Mouse (Mus musculus): Measurements from ENCODE around the gene Fxyd5. TPM values are rescaled to one million over a fixed set of nuclear protein-coding genes. Genes with fewer than 3 reads are reported as not detected.
A peak's percentile ranks its signal among the peaks of the same experiment; 100 is the strongest.

The Fxyd5 gene
- polyA plus RNA-seq, 1 experiment, result 12.5 TPM

DNA sequence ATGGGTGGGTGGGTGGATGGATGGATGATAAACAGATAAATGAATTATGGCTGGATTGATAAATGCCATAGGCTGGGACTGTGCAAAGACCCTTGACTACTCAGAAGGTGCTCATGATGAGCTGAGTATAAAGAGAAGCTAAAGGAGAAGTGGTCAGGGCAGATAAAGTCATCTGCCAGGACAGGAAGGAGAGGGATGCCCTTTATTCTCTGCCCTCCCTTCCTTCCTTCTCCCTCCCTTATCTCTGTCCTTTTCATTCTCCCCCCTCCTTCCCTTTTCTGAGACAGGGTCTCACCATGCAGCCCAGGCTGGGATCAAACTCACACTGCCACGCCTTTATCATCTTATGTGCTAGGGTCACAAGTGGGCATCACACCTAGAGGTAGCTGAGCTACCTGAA is 34.5 kb downstream of the Fxyd5 start:
- no peak for DNase-seq (ENCODE audit: low read depth)
- TF ChIP-seq POLR2A (IDR thresholded peaks at IDR 0.05; ENCODE audit: borderline replicate concordance, extremely low read depth, insufficient read depth, insufficient read length, poor library complexity, severe bottlenecking), result no peak

DNA sequence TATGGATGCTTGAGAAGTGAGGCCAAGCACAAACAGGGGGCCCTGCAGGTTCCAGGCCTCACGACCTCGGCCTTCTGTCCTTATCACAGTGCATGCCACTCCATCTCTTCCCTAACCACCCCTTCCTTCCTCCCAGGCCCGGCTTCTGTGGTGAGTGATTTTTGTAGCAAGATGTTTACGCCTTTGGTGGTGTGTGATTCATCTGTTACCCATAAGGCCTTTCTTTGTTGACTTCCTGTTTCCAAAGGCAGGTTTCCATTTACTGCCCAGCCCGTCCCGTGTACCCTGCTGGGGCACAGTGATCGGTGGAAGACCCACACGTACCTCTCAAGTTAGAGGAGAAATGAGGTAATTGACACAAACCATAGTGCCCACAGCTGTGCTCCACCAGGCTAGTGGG is 39.6 kb downstream of the Fxyd5 start:
- no peak for DNase-seq (ENCODE audit: low read depth)
- no peak for TF ChIP-seq POLR2A (IDR thresholded peaks at IDR 0.05; ENCODE audit: borderline replicate concordance, extremely low read depth, insufficient read depth, insufficient read length, poor library complexity, severe bottlenecking)
- TF ChIP-seq CTCF (IDR thresholded peaks at IDR 0.05; ENCODE audit: borderline replicate concordance, extremely low read depth, insufficient read depth, insufficient read length), result no peak

DNA sequence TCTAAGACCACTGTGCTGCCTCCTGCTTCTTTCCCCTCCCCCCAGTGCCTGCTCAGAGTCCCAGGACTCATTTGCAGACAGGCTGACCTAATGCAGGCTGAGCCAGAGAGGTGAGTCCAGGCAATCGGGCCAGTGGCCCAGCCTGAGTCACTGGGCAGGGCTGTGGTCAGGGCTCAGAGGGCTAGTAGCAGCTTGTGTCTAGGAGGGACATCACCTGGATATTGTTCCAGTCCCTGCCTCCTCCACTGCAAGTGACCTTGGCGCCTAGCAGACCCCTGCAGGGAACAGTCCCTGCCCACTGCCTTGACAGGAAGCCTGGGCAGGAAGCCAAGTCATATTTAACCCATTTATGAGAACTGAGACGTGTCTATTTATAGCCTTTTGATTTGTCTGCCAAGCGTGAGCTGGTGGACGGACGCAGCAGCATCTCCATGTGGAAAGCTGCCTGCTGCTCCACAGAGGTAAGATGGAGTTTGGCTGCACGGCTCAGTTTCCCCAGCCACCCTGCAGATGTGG is 41.7 kb downstream of the Fxyd5 start:
- no peak for TF ChIP-seq POLR2A (IDR thresholded peaks at IDR 0.05; ENCODE audit: borderline replicate concordance, extremely low read depth, insufficient read depth, insufficient read length, poor library complexity, severe bottlenecking)
- no peak for TF ChIP-seq CTCF (IDR thresholded peaks at IDR 0.05; ENCODE audit: borderline replicate concordance, extremely low read depth, insufficient read depth, insufficient read length)
- peak; percentile 64 for DNase-seq (ENCODE audit: low read depth)

DNA sequence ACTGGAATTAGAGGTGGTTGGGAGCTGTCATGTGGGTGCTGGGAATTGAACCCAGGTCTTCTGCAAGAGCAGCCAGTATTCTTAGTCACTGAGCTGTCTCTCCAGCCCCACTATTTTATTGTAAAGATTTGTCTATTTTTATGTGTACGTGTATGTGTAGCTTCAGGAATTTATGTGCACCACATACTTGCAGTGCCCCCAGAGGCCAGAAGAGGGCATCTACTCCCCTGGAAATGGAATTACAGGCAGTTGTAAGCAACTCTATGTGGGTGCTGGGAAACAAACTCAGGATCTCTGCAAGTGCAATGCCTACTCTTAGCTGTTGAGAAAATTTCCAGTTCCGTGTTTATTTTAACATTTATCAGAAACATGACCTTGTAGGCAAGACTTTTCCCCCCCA is 45.8 kb downstream of the Fxyd5 start:
- TF ChIP-seq CTCF (IDR thresholded peaks at IDR 0.05; ENCODE audit: borderline replicate concordance, extremely low read depth, insufficient read depth, insufficient read length) (peak; percentile 14; the same call in 1 of the 2 replicates), POLR2A (IDR thresholded peaks at IDR 0.05; ENCODE audit: borderline replicate concordance, extremely low read depth, insufficient read depth, insufficient read length, poor library complexity, severe bottlenecking) (no peak)
- DNase-seq (ENCODE audit: low read depth), result no peak

DNA sequence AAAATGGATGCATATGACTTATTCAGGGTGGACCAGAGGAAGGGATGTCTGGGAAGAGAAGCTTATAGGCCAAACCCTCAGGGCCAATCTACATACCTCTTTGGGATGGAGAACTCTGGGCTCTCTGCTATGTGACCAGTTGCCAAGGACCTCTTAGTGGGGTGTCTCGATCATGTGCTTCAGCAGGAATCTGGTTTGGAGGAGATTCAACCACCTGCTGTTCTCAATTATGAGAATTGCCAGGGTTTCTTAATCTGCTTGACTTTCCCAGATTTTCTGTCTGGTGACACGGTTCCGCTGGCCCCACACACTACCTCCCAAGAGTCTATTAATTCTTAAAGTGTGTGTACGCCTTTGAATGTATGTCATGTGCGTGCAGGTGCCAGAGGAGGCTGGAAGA is 48.3 kb downstream of the Fxyd5 start:
- TF ChIP-seq CTCF (IDR thresholded peaks at IDR 0.05; ENCODE audit: borderline replicate concordance, extremely low read depth, insufficient read depth, insufficient read length) (no peak), POLR2A (IDR thresholded peaks at IDR 0.05; ENCODE audit: borderline replicate concordance, extremely low read depth, insufficient read depth, insufficient read length, poor library complexity, severe bottlenecking) (no peak)
- DNase-seq (ENCODE audit: low read depth), result no peak

DNA sequence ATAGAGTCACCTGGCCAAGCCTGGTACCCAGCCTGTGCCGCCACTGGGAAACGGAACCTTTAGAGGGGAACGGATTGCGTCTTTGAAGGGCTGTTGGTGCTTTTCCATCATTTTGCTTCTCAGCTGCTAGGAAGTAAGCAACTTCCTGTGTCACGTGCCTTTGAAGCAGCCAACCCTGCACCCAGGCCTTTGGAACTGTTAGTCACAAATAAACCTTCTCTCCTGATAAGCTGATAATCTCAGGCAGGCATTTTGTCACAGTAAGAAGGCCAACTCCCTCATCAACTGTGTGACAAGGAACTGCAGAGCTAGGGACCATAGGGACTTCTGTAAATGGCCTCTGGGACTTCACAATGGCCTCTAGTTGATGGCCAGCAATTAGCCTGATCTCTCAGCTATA is 50.1 kb downstream of the Fxyd5 start:
- DNase-seq (ENCODE audit: low read depth), result no peak
- TF ChIP-seq CTCF (IDR thresholded peaks at IDR 0.05; ENCODE audit: borderline replicate concordance, extremely low read depth, insufficient read depth, insufficient read length), result no peak
- no peak for TF ChIP-seq POLR2A (IDR thresholded peaks at IDR 0.05; ENCODE audit: borderline replicate concordance, extremely low read depth, insufficient read depth, insufficient read length, poor library complexity, severe bottlenecking)

DNA sequence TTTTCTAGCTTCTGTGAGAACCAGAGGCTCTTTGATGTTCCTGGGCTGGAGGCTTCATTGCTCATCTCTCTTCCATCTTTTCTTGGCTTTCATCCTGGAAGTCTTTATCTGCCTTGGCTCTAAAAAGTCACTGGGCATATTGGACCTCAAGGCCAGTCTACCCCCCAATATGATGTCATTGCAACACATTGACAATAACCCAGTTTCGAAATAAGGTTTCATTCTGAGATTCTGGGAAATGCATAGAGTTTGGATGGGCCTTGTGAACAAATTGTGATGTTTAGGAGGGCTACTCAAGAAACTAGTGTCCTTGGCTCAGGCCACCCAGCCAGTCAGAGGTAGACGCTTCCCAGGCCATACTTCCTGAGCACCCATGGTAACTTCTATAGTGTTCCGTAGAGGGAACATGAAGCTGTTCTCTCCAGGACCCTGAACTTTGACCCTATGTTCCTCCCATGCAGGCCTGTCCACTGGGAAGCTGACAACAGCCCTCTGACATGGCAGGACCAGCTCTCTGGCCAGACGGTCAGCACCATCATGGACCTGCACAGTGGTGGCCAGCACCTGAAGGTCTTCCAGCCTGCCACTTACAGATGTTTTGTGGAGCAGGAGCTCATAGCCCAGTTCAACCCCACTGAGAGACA is 53.6 kb downstream of the Fxyd5 start:
- no peak for DNase-seq (ENCODE audit: low read depth)
- no peak for TF ChIP-seq CTCF (IDR thresholded peaks at IDR 0.05; ENCODE audit: borderline replicate concordance, extremely low read depth, insufficient read depth, insufficient read length)
- no peak for TF ChIP-seq POLR2A (IDR thresholded peaks at IDR 0.05; ENCODE audit: borderline replicate concordance, extremely low read depth, insufficient read depth, insufficient read length, poor library complexity, severe bottlenecking)

DNA sequence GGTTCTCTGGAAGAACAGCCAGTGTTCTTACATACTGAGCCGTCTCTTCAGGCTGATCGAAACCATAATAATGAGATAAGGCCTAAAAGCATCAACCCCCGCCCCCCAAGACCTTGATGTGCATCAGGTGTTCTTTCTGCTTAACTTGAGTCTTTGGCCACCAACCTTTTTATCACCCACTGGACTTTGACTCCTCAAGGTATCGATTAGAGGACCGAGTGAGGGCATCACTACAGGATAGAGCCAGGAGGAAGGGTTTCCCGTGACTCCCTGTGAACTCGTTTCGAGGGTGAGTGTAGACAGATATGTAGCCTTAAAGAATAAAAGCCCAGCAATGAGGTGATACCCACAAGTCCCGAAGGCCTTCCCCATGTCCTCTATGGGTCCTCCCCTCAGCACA is 56.9 kb downstream of the Fxyd5 start:
- TF ChIP-seq POLR2A (IDR thresholded peaks at IDR 0.05; ENCODE audit: borderline replicate concordance, extremely low read depth, insufficient read depth, insufficient read length, poor library complexity, severe bottlenecking) (no peak), CTCF (IDR thresholded peaks at IDR 0.05; ENCODE audit: borderline replicate concordance, extremely low read depth, insufficient read depth, insufficient read length) (no peak)
- DNase-seq (ENCODE audit: low read depth), result no peak

Other genes with a start within 250 kb of the Fxyd5 start
- 0.13 and 0.46 TPM in 2 replicates for gene Ffar2, start 218.7 kb downstream of the Fxyd5 start, polyA plus RNA-seq (2012; rRNA removed)
- gene Ffar3, start 186.3 kb downstream of the Fxyd5 start, polyA plus RNA-seq (2012; rRNA removed), result not detected in 2 replicates
- not detected in 2 replicates for gene Ffar1, start 180.9 kb downstream of the Fxyd5 start, polyA plus RNA-seq (2012; rRNA removed)
- gene Cd22, start 162.1 kb downstream of the Fxyd5 start, polyA plus RNA-seq (2012; rRNA removed), result 0.05 TPM in 1 of 2 replicates, not detected in the other
- 2.1 and 2.2 TPM in 2 replicates for gene Mag, start 127.6 kb downstream of the Fxyd5 start, polyA plus RNA-seq (2012; rRNA removed)
- gene Hamp2, start 117.8 kb downstream of the Fxyd5 start, polyA plus RNA-seq (2012; rRNA removed), result not detected in 2 replicates
- gene Hamp, start 98.4 kb downstream of the Fxyd5 start, polyA plus RNA-seq (2012; rRNA removed), result not detected in 2 replicates
- 165 and 170 TPM in 2 replicates for gene Usf2, start 85.7 kb downstream of the Fxyd5 start, polyA plus RNA-seq (2012; rRNA removed)
- gene Lsr, start 69.0 kb downstream of the Fxyd5 start, polyA plus RNA-seq (2012; rRNA removed), result 19.8 TPM in 2 replicates
- 0.37 and 0.42 TPM in 2 replicates for gene Fam187b, start 68.7 kb downstream of the Fxyd5 start, polyA plus RNA-seq (2012; rRNA removed)
- gene Fxyd7, start 9.0 kb upstream of the Fxyd5 start, polyA plus RNA-seq (2012; rRNA removed), result 51.6 and 74.4 TPM in 2 replicates
- 8.5 and 12.6 TPM in 2 replicates for gene Fxyd1, start 14.7 kb upstream of the Fxyd5 start, polyA plus RNA-seq (2012; rRNA removed)
- 0.74 and 0.79 TPM in 2 replicates for gene Lgi4, start 16.9 kb upstream of the Fxyd5 start, polyA plus RNA-seq (2012; rRNA removed)
- gene Fxyd3, start 34.2 kb upstream of the Fxyd5 start, polyA plus RNA-seq (2012; rRNA removed), result 1.9 TPM in 2 replicates
- gene Hpn, start 72.8 kb upstream of the Fxyd5 start, polyA plus RNA-seq (2012; rRNA removed), result 0.62 and 1.00 TPM in 2 replicates
- gene Scn1b, start 84.5 kb upstream of the Fxyd5 start, polyA plus RNA-seq (2012; rRNA removed), result 11.2 and 12.9 TPM in 2 replicates
- gene Gramd1a, start 113.4 kb upstream of the Fxyd5 start, polyA plus RNA-seq (2012; rRNA removed), result 404 and 573 TPM in 2 replicates
- not detected in 2 replicates for gene Scgb2b2, start 248.0 kb upstream of the Fxyd5 start, polyA plus RNA-seq (2012; rRNA removed)
- not detected in 2 replicates for gene Scgb1b2, start 249.3 kb upstream of the Fxyd5 start, polyA plus RNA-seq (2012; rRNA removed)

All from brain, embryonic 14.5 days (tissue).